Mouse (Mus musculus) heart, embryonic 15.5 days (tissue): ENCODE data around the gene Hoxc11. TPM values are rescaled to one million over a fixed set of nuclear protein-coding genes. Genes with fewer than 3 reads are reported as not detected.

Source experiments
- ATAC-seq: fragments of 200-750 bp; cut with Nextera tagmentation; replicated peaks from 2 replicates; pipeline ENCODE4 v1.8.0; 2017; ENCODE audit warnings: low read depth, moderate TSS enrichment; ENCODE audit not compliant: insufficient number of reproducible peaks, insufficient read depth, low FRiP score
- H3K27ac ChIP-seq: fragments of 300-500 bp; sonication (generic); 2 replicates; pipeline ENCODE4 v1.5.1; 2015; ENCODE audit warnings: mild to moderate bottlenecking, inconsistent platforms
- H3K27me3 ChIP-seq: fragments of 300-500 bp; sonication (generic); 2 replicates; pipeline ENCODE4 v1.6.1; 2015; ENCODE audit warnings: inconsistent platforms
- H3K36me3 ChIP-seq: fragments of 300-500 bp; sonication (generic); 2 replicates; pipeline ENCODE4 v1.6.1; 2015; ENCODE audit warnings: mild to moderate bottlenecking, inconsistent platforms
- H3K4me1 ChIP-seq: fragments of 300-500 bp; sonication (generic); replicated peaks from 2 replicates; pipeline ENCODE4 v1.6.1; 2015; ENCODE audit warnings: inconsistent platforms
- H3K4me2 ChIP-seq: fragments of 300-500 bp; sonication (generic); 2 replicates; pipeline ENCODE4 v1.6.1; 2015; ENCODE audit warnings: inconsistent platforms, mild to moderate bottlenecking, moderate library complexity
- H3K4me3 ChIP-seq: fragments of 300-500 bp; sonication (generic); 2 replicates; pipeline ENCODE4 v1.5.1; 2015; ENCODE audit warnings: mild to moderate bottlenecking, inconsistent platforms
- H3K9ac ChIP-seq: fragments of 300-500 bp; sonication (generic); 2 replicates; pipeline ENCODE4 v1.6.1; 2015; ENCODE audit warnings: mild to moderate bottlenecking, inconsistent platforms
- H3K9me3 ChIP-seq: fragments of 300-500 bp; sonication (generic); replicated peaks from 2 replicates; pipeline ENCODE4 v1.6.1; 2016; ENCODE audit warnings: inconsistent platforms
- WGBS: fragments of 180-500 bp; shearing (Covaris S2); methylation state at CpG from one replicate; pipeline ENCODE4 v1.1.7; 2015; ENCODE audit warnings: mixed read lengths; 5-methylcytosine and 5-hydroxymethylcytosine counted together
- polyA plus RNA-seq: library from polyadenylated mRNA; unstranded; fragments of >200 nt; fragmentation: Nextera tagmentation; extraction: Ambion mirVana; gene quantifications from 2 replicates; pipeline ENCODE4 v1.2.1, GENCODE M21; 2015

Hoxc11 gene
- polyA plus RNA-seq, 1 experiment from 2014 or later = not detected

- no peaks in the 10 kb centered on the region for H3K9me3 ChIP-seq
- no peaks in the 10 kb centered on the region for H3K36me3 ChIP-seq
- peak overlapping the region; percentile 9; the same call in 1 of the 2 replicates for H3K4me3 ChIP-seq
- no peak for ATAC-seq
- H3K4me2 ChIP-seq = no peak overlapping the region
- 2% methylated on average over 40 of the region's 40 CpGs for WGBS
- no peak overlapping the region for H3K9ac ChIP-seq
- H3K4me1 ChIP-seq = 0 out of 2 replicates have a peak, but pooled peaks cover 3% of the 10 kb centered on the region
- no peak overlapping the region for H3K27ac ChIP-seq
- H3K27me3 ChIP-seq = peaks cover 98% of the 10 kb centered on the region
These were observed 1.8 kb downstream of the Hoxc11 start for GRCm38 (mm10) chr15:102955833-102956640.

GRCm38 (mm10) chr15:102956906-102957305 lies 2.7 kb downstream of the Hoxc11 start:
- Histone ChIP-seq H3K27me3 (peaks cover 98% of the 10 kb centered on the region), H3K36me3 (no peaks in the 10 kb centered on the region), H3K4me2 (no peak overlapping the region), H3K27ac (no peak overlapping the region), H3K9ac (no peak overlapping the region), H3K4me1 (0 out of 2 replicates have a peak, but pooled peaks cover 3% of the 10 kb centered on the region), H3K9me3 (no peaks in the 10 kb centered on the region), H3K4me3 (no peak overlapping the region)
- WGBS = under 1% methylated on average over 12 of the region's 12 CpGs
- ATAC-seq = no peak

GRCm38 (mm10) chr15:102959663-102960191 lies 5.5 kb downstream of the Hoxc11 start:
- Histone ChIP-seq H3K36me3 (no peaks in the 10 kb centered on the region), H3K4me1 (0 out of 2 replicates have a peak, but pooled peaks cover 3% of the 10 kb centered on the region), H3K27ac (no peak overlapping the region), H3K9ac (no peak overlapping the region), H3K4me2 (no peak overlapping the region), H3K9me3 (no peaks in the 10 kb centered on the region), H3K4me3 (no peak overlapping the region), H3K27me3 (peaks cover 97% of the 10 kb centered on the region)
- 1% methylated on average over 13 of the region's 13 CpGs for WGBS
- ATAC-seq = no peak

GRCm38 (mm10) chr15:102961728-102962127 lies 7.5 kb downstream of the Hoxc11 start:
- Histone ChIP-seq H3K9ac (no peak overlapping the region), H3K27ac (no peak overlapping the region), H3K36me3 (no peaks in the 10 kb centered on the region), H3K9me3 (no peaks in the 10 kb centered on the region), H3K27me3 (peaks cover 97% of the 10 kb centered on the region), H3K4me1 (peaks cover 5% of the 10 kb centered on the region), H3K4me2 (no peak overlapping the region), H3K4me3 (no peak overlapping the region)
- WGBS = 5% methylated on average over 6 of the region's 6 CpGs
- ATAC-seq = no peak

DNA sequence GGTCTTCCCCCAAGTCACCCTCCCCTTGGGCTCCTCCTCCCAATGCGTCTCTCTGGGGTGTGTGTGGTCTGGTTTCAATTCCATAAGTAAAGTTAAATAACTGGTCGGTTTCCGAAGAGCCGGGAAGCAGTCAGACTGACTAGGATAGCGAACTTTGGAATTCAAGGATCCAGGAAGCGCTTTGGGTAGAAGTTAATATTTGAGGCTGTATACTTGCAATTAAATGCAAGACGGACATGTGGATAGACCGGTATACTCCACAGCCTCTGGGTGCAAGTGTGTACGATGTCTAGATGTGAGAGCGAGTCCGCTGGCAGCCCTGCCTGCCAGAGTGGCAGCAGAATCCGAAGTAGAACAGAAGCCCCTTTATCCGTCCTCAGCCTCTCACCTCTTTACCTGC lies 8.3 kb downstream of the Hoxc11 start:
- H3K4me3 ChIP-seq = no peak overlapping the region
- WGBS = 5% methylated on average over 13 of the region's 13 CpGs
- ATAC-seq = no peak
- H3K4me1 ChIP-seq = peaks cover 10% of the 10 kb centered on the region
- H3K27ac ChIP-seq = no peak overlapping the region
- H3K27me3 ChIP-seq = peaks cover 97% of the 10 kb centered on the region
- H3K9me3 ChIP-seq = no peaks in the 10 kb centered on the region
- H3K36me3 ChIP-seq = no peaks in the 10 kb centered on the region
- no peak overlapping the region for H3K9ac ChIP-seq
- H3K4me2 ChIP-seq = no peak overlapping the region

GRCm38 (mm10) chr15:102963259-102963658 lies 9.0 kb downstream of the Hoxc11 start:
- H3K4me1 ChIP-seq = peaks cover 10% of the 10 kb centered on the region
- no peak overlapping the region for H3K4me2 ChIP-seq
- H3K9me3 ChIP-seq = no peaks in the 10 kb centered on the region
- H3K4me3 ChIP-seq = no peak overlapping the region
- no peak overlapping the region for H3K27ac ChIP-seq
- no peak overlapping the region for H3K9ac ChIP-seq
- peaks cover 96% of the 10 kb centered on the region for H3K27me3 ChIP-seq
- 3% methylated on average over 8 of the region's 8 CpGs for WGBS
- ATAC-seq = no peak
- H3K36me3 ChIP-seq = no peaks in the 10 kb centered on the region

DNA sequence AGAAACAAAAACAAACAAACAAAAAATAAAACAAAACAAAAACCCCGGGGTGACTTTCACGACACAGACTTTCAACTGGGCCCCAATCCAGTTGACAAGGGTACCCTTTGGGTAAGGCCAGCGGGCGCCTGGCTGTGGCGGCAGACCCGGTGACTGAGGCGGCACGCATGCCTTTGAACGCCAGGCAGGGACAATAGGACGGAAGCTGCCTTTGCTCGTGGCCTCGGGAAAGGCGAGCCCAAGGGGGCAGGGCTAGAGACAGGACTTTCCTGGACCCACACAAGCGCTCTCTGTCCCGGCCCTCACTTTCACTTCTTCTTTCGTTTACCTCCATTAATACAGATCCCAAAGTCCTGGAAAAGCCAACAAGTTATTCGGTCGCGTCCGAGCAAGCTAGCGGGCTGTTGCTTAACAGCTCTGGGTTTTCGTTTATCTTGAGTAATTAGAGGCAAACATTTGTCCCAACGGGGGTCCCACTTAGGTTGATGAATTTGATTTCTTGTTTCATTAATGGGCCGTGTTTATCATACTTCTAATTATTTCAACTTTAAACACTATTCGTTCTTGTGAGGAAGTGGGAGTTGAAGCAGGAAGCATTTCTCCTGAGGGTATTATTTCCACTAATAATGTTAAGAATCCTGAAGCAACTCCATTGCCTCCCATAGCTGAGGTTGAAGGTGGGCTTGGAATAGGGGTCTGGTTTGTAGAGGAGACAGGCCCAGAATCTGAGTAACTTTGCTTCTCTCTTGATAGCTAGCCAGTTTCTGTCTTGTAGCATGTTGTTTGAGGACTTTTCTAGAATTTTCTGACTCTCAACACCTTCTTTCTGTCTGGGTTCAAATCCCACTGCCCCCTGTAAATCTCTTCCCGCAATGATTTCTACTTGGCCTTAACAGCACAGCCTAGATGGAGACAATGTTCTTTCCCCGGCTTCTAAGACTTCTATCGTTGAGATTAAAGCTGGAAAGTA lies 9.7 kb downstream of the Hoxc11 start:
- peaks cover 95% of the 10 kb centered on the region for H3K27me3 ChIP-seq
- no peaks in the 10 kb centered on the region for H3K9me3 ChIP-seq
- WGBS = 3% methylated on average over 28 of the region's 28 CpGs
- peaks cover 10% of the 10 kb centered on the region for H3K4me1 ChIP-seq
- no peak overlapping the region for H3K9ac ChIP-seq
- no peak overlapping the region for H3K4me2 ChIP-seq
- ATAC-seq = no peak
- no peak overlapping the region for H3K27ac ChIP-seq
- no peaks in the 10 kb centered on the region for H3K36me3 ChIP-seq
- no peak overlapping the region for H3K4me3 ChIP-seq

- no peak overlapping the region for H3K4me2 ChIP-seq
- ATAC-seq = no peak
- no peak overlapping the region for H3K27ac ChIP-seq
- 6% methylated on average over 26 of the region's 26 CpGs for WGBS
- no peak overlapping the region for H3K4me3 ChIP-seq
- peaks cover 10% of the 10 kb centered on the region for H3K4me1 ChIP-seq
- H3K9me3 ChIP-seq = no peaks in the 10 kb centered on the region
- H3K9ac ChIP-seq = no peak overlapping the region
- H3K27me3 ChIP-seq = peaks cover 97% of the 10 kb centered on the region
- no peaks in the 10 kb centered on the region for H3K36me3 ChIP-seq
These were observed 11.0 kb downstream of the Hoxc11 start for GRCm38 (mm10) chr15:102965003-102965891.

GRCm38 (mm10) chr15:102965892-102966775 lies 11.9 kb downstream of the Hoxc11 start:
- Histone ChIP-seq H3K4me2 (peak overlapping the region; percentile 33), H3K9me3 (no peaks in the 10 kb centered on the region), H3K4me3 (peak overlapping the region; percentile 13; the same call in 1 of the 2 replicates), H3K9ac (no peak overlapping the region), H3K4me1 (peaks cover 10% of the 10 kb centered on the region), H3K27ac (no peak overlapping the region), H3K27me3 (peaks cover 97% of the 10 kb centered on the region), H3K36me3 (no peaks in the 10 kb centered on the region)
- ATAC-seq = peak; percentile 62; the same call in 1 of the 2 replicates
- WGBS = 3% methylated on average over 30 of the region's 30 CpGs
